Mouse (Mus musculus) cerebellum, adult 2 months (tissue): ENCODE measurements around the gene 1810062G17Rik.

Experiments
- CTCF ChIP-seq: fragments of 200-500 bp; IDR thresholded peaks from 2 replicates; pipeline ENCODE4 v1.5.1; 2011; ENCODE audit warnings: low read depth, mild to moderate bottlenecking, control low read depth, low read length, moderate library complexity, borderline replicate concordance; ENCODE audit not compliant: insufficient read depth
- POLR2A ChIP-seq: fragments of 200-500 bp; IDR thresholded peaks from 2 replicates; pipeline ENCODE4 v1.6.1; 2011; ENCODE audit warnings: low read length, control low read depth, borderline replicate concordance; ENCODE audit not compliant: insufficient read depth

GRCm38 (mm10) chr3:36488367-36488766, 12.6 kb downstream of the 1810062G17Rik start:
- TF ChIP-seq CTCF = no peak
- no peak for TF ChIP-seq POLR2A
